Mouse (Mus musculus): ENCODE measurements around the gene Trcg1. TPM values are rescaled to one million over a fixed set of nuclear protein-coding genes. Genes with fewer than 3 reads are reported as not detected.
"Not testable (repeated sequence)": the region's sequence is repeated elsewhere in the genome, so short reads cannot be mapped to it uniquely, and the experiment has no call there.

Trcg1 gene
- not detected in 2 replicates for polyA plus RNA-seq (2015; fragmentation: Nextera tagmentation; extraction: Ambion mirVana)

DNA sequence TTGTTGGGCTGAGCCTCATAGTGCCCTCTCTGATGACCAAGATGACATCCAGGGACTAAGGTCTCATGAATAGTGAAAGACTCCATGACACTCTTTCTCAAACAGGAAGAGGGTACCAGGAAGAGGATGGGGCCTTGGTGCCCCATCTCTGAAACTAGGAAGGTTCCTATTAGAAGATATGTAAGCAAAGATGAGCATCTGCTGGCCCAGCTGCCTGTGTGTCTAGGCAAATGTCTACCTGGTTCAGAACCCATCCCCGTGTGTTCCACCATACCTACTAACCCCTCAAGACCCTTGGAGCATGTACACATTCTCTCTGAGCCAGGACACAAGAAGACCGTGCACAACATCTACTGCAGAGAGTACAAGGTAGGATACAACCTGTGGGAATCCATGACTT, at the start of gene Trcg1:
Gene Trcg1 (plus strand): TSS at position 301 of the 400 bp plus-strand sequence.
- no peak for ATAC-seq
- WGBS: 81% methylated on average over 2 of the region's 2 CpGs

DNA sequence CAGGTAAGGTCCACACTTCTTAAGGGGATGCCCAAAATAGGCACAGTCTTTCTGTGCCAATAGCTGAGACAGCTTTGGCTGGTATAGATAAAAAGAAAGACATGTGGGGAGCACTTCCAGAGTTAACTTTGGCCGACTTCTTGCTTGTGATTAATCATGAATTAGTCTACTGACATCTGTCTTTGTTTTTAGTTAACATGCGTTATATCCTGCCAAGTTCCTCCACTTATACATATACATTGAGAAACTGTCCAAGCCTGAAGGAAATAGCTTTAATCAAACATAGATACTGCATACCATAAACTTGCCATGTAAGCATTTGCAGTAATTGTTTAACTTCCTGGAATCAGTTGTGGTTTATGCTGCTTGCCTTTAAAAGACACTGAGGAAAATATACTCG, 39.6 kb upstream of the Trcg1 start:
- H3K4me1 ChIP-seq (replicated peaks; ENCODE audit: control insufficient read depth, insufficient read depth, low read length): no peaks in the 10 kb centered on the region
- WGBS: 66% methylated on average over 3 of the region's 3 CpGs
- H3K36me3 ChIP-seq (ENCODE audit: control insufficient read depth, insufficient read depth): no peaks in the 10 kb centered on the region
- ATAC-seq: no peak
- H3K27me3 ChIP-seq (replicated peaks; ENCODE audit: control insufficient read depth, insufficient read depth, low read length): no peaks in the 10 kb centered on the region
- no peak overlapping the region for H3K27ac ChIP-seq (ENCODE audit: low read length)
- no peak overlapping the region for H3K4me3 ChIP-seq (replicated peaks; ENCODE audit: low read length)
- no peak overlapping the region for H3K9ac ChIP-seq (replicated peaks; ENCODE audit: low read depth, low read length)
- no peaks in the 10 kb centered on the region for H3K9me3 ChIP-seq (ENCODE audit: control insufficient read depth, low read length)
- no peak overlapping the region for H3K4me2 ChIP-seq (ENCODE audit: low read length)

More for the DNA sequence above, at the start of gene Trcg1:
- Histone ChIP-seq H3K36me3 (ENCODE audit: control insufficient read depth, insufficient read depth) (no peaks in the 10 kb centered on the region), H3K27me3 (replicated peaks; ENCODE audit: control insufficient read depth, insufficient read depth, low read length) (no peaks in the 10 kb centered on the region), H3K9me3 (ENCODE audit: control insufficient read depth, low read length) (no peaks in the 10 kb centered on the region), H3K4me2 (ENCODE audit: low read length) (no peak within 1 kb of the TSS), H3K4me1 (replicated peaks; ENCODE audit: control insufficient read depth, insufficient read depth, low read length) (no peaks in the 10 kb centered on the region), H3K27ac (ENCODE audit: low read length) (no peak within 1 kb of the TSS), H3K9ac (replicated peaks; ENCODE audit: low read depth, low read length) (no peak within 1 kb of the TSS), H3K4me3 (replicated peaks; ENCODE audit: low read length) (no peak within 1 kb of the TSS)

DNA sequence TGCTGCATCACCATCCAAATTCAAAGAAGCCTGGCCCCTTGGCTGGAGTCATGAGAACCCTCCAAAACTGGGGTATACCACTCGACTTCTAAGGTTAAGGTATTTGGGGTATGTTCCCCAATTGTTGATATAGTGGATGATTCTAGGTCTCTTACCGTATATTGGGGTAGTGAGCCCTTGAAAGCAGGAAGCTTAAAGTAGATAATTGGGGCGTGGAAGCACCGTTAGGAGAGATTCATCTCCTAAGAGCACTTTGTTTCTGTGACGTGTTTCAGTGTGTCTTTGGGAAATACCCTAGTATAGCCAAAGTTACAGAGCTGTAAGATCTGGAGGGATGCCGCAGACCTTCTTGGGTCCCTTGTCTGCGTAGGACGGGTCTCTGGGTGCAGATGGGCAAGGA, 38.9 kb upstream of the Trcg1 start:
- Histone ChIP-seq H3K4me2 (ENCODE audit: low read length) (no peak overlapping the region), H3K9ac (replicated peaks; ENCODE audit: low read depth, low read length) (no peak overlapping the region), H3K27ac (ENCODE audit: low read length) (no peak overlapping the region), H3K36me3 (ENCODE audit: control insufficient read depth, insufficient read depth) (no peaks in the 10 kb centered on the region), H3K27me3 (replicated peaks; ENCODE audit: control insufficient read depth, insufficient read depth, low read length) (no peaks in the 10 kb centered on the region), H3K4me3 (replicated peaks; ENCODE audit: low read length) (no peak overlapping the region), H3K9me3 (ENCODE audit: control insufficient read depth, low read length) (no peaks in the 10 kb centered on the region), H3K4me1 (replicated peaks; ENCODE audit: control insufficient read depth, insufficient read depth, low read length) (no peaks in the 10 kb centered on the region)
- ATAC-seq: no peak
- 73% methylated on average over 8 of the region's 8 CpGs for WGBS

DNA sequence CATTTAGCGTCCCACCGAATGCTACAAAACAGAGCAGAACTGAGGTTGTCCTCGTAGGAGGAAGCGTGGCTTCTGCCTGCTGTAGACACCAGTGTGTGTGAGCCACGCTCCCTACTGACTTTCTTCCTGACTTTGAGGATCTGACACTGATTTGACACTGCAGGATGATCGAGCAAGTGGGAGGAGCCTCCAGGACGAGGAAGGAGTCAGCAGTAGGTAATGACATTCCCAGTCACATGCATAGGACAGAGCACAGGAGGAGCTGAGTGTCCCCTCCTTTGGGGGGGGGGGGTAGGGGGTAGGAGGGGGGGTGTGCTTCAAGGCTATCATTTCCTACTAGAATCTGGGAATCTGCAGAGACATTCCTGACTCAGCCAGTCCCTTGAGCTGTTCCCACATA, 33.4 kb upstream of the Trcg1 start:
- Histone ChIP-seq H3K36me3 (ENCODE audit: control insufficient read depth, insufficient read depth) (no peaks in the 10 kb centered on the region), H3K4me2 (ENCODE audit: low read length) (no peak overlapping the region), H3K27me3 (replicated peaks; ENCODE audit: control insufficient read depth, insufficient read depth, low read length) (no peaks in the 10 kb centered on the region), H3K27ac (ENCODE audit: low read length) (no peak overlapping the region), H3K4me3 (replicated peaks; ENCODE audit: low read length) (no peak overlapping the region), H3K4me1 (replicated peaks; ENCODE audit: control insufficient read depth, insufficient read depth, low read length) (no peaks in the 10 kb centered on the region), H3K9ac (replicated peaks; ENCODE audit: low read depth, low read length) (no peak overlapping the region), H3K9me3 (ENCODE audit: control insufficient read depth, low read length) (no peaks in the 10 kb centered on the region)
- ATAC-seq: no peak
- WGBS: 74% methylated on average over 7 of the region's 7 CpGs

DNA sequence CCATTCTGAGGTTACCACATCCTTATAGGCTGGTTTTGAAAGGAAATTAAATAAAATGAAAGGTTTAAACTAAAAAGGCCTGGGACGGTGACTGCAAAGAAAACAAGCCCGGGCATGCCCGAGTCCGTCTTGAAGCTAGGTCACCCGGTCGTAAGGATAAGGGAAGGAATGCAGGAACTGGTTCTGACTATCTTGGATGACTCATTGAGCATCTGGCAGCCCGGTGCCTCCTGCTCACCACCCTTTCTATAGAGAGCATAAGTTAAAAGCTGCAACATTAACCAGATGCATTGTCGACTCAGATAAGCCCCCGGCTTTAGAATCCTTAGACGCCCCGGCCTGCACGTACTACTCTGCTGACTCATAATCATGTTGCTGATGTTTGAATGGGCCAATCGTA, 32.8 kb upstream of the Trcg1 start:
- ATAC-seq: not testable (repeated sequence)

DNA sequence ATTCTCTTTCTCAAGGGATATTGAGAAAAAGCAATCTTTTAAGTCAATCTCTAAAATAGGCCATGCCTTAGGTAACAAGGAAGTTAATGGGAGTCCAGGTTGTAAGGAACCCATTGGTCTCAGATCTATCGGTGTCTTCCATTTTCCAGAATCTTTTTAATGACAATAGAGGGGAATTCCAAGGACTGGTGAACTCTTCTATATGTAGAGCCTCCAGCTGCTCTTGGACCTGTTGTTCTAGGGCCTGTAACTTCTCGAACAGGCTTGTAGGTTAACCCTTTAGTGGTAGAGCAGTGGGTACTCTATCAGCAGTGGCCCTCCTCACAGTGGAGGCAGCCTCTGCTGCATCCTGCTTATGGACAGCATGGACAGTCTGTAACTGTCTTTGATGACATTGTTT, 29.5 kb upstream of the Trcg1 start:
- Histone ChIP-seq H3K36me3 (ENCODE audit: control insufficient read depth, insufficient read depth) (no peaks in the 10 kb centered on the region), H3K4me3 (replicated peaks; ENCODE audit: low read length) (no peak overlapping the region), H3K27me3 (replicated peaks; ENCODE audit: control insufficient read depth, insufficient read depth, low read length) (no peaks in the 10 kb centered on the region), H3K4me2 (ENCODE audit: low read length) (no peak overlapping the region), H3K9ac (replicated peaks; ENCODE audit: low read depth, low read length) (no peak overlapping the region), H3K27ac (ENCODE audit: low read length) (no peak overlapping the region), H3K4me1 (replicated peaks; ENCODE audit: control insufficient read depth, insufficient read depth, low read length) (no peaks in the 10 kb centered on the region), H3K9me3 (ENCODE audit: control insufficient read depth, low read length) (no peaks in the 10 kb centered on the region)
- no peak for ATAC-seq
- 75% methylated on average over 2 of the region's 2 CpGs for WGBS

More for the DNA sequence above, 32.8 kb upstream of the Trcg1 start:
- H3K27me3 ChIP-seq (replicated peaks; ENCODE audit: control insufficient read depth, insufficient read depth, low read length); H3K36me3 ChIP-seq (ENCODE audit: control insufficient read depth, insufficient read depth); H3K27ac ChIP-seq (ENCODE audit: low read length); H3K9me3 ChIP-seq (ENCODE audit: control insufficient read depth, low read length); H3K9ac ChIP-seq (replicated peaks; ENCODE audit: low read depth, low read length); H3K4me3 ChIP-seq (replicated peaks; ENCODE audit: low read length); H3K4me1 ChIP-seq (replicated peaks; ENCODE audit: control insufficient read depth, insufficient read depth, low read length); H3K4me2 ChIP-seq (ENCODE audit: low read length): not testable (repeated sequence)
- WGBS: 92% methylated on average over 13 of the region's 13 CpGs

DNA sequence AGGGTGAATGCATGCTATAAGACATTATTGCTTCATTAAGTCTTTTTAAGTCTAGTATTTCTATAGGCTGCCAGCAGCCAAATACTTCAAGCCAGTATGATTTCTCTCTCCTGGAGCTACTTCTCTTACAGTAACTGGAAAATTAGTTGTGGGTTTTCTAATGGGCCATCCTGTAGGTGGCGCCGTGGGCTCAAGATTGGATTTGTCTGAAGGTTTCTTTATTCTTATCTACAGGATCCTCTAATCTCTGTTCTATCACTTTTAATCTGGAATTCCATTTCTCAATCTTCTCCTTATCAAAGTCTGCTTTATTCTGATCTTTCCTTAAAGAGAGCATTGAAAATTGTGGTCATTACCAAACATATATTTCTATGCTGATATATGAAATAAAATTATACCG, 27.0 kb upstream of the Trcg1 start:
- no peaks in the 10 kb centered on the region for H3K36me3 ChIP-seq (ENCODE audit: control insufficient read depth, insufficient read depth)
- no peak overlapping the region for H3K4me2 ChIP-seq (ENCODE audit: low read length)
- WGBS: 33% methylated on average over 3 of the region's 3 CpGs
- no peak overlapping the region for H3K4me3 ChIP-seq (replicated peaks; ENCODE audit: low read length)
- no peaks in the 10 kb centered on the region for H3K27me3 ChIP-seq (replicated peaks; ENCODE audit: control insufficient read depth, insufficient read depth, low read length)
- no peak for ATAC-seq
- H3K27ac ChIP-seq (ENCODE audit: low read length): no peak overlapping the region
- no peaks in the 10 kb centered on the region for H3K9me3 ChIP-seq (ENCODE audit: control insufficient read depth, low read length)
- no peak overlapping the region for H3K9ac ChIP-seq (replicated peaks; ENCODE audit: low read depth, low read length)
- H3K4me1 ChIP-seq (replicated peaks; ENCODE audit: control insufficient read depth, insufficient read depth, low read length): no peaks in the 10 kb centered on the region

DNA sequence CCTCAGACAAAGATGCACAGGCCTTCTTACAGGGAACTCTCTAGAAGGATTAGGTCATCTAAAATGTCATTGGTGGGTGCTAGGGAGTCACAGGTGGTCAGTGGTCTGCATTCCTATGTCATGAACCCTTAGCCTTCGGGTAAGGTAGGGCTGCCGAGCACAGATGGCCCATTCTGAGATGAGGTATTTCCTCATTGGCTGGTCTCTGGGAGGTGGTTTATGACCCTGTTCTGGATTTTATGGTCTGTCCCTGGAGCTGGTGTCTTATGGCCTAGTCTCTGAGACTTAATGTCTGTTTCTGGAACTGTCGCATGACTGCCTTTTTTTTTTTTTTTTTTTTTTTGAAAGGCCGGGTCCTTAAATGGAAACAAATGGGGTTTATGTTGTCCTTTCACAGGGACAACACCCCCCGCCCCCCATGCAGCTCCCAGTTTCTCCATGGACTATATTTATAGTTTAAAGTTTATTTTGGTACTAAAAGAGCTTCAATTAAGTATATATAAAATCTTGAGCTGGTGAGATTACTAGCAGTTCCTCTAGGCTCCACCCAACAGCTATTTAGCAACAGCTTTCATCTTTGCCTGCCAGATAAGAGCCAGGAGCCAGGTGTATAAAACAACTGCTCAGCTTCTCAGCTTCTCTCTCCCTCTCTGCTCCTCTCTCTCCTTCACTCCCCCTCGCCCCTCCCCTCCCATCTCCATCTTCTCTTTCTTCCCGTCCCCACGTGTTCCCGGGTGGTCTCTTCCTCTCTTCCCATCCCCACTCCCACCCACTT, 23.7 kb upstream of the Trcg1 start:
- H3K27me3 ChIP-seq (replicated peaks; ENCODE audit: control insufficient read depth, insufficient read depth, low read length): no peaks in the 10 kb centered on the region
- no peak overlapping the region for H3K4me2 ChIP-seq (ENCODE audit: low read length)
- no peak for ATAC-seq
- H3K4me1 ChIP-seq (replicated peaks; ENCODE audit: control insufficient read depth, insufficient read depth, low read length): no peaks in the 10 kb centered on the region
- H3K4me3 ChIP-seq (replicated peaks; ENCODE audit: low read length): no peak overlapping the region
- H3K36me3 ChIP-seq (ENCODE audit: control insufficient read depth, insufficient read depth): no peaks in the 10 kb centered on the region
- 80% methylated on average over 9 of the region's 9 CpGs for WGBS
- H3K9ac ChIP-seq (replicated peaks; ENCODE audit: low read depth, low read length): no peak overlapping the region
- H3K9me3 ChIP-seq (ENCODE audit: control insufficient read depth, low read length): no peaks in the 10 kb centered on the region
- no peak overlapping the region for H3K27ac ChIP-seq (ENCODE audit: low read length)

DNA sequence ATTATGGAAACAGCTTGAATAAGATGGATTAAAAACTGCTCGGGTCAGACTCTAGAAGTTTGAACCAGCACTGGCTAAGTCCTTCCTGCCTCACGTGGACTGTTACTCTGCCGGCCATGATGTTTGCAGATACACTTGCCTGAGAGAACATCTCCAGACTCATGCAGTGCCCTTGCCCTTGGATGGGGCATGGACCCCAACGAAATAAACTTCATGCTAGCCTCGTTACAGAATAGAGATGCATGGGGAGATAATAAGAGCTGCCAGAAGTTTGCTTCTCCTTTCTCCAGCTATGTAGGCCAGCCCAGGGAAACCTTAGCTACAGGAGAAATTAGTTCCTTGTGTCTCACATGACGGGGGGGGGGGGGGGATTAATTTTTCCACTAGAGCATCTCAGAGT, 21.9 kb upstream of the Trcg1 start:
- no peaks in the 10 kb centered on the region for H3K4me1 ChIP-seq (replicated peaks; ENCODE audit: control insufficient read depth, insufficient read depth, low read length)
- no peak overlapping the region for H3K9ac ChIP-seq (replicated peaks; ENCODE audit: low read depth, low read length)
- no peak overlapping the region for H3K4me2 ChIP-seq (ENCODE audit: low read length)
- no peak for ATAC-seq
- no peak overlapping the region for H3K4me3 ChIP-seq (replicated peaks; ENCODE audit: low read length)
- H3K36me3 ChIP-seq (ENCODE audit: control insufficient read depth, insufficient read depth): no peaks in the 10 kb centered on the region
- no peaks in the 10 kb centered on the region for H3K9me3 ChIP-seq (ENCODE audit: control insufficient read depth, low read length)
- H3K27ac ChIP-seq (ENCODE audit: low read length): no peak overlapping the region
- H3K27me3 ChIP-seq (replicated peaks; ENCODE audit: control insufficient read depth, insufficient read depth, low read length): no peaks in the 10 kb centered on the region
- WGBS: 75% methylated on average over 6 of the region's 6 CpGs

DNA sequence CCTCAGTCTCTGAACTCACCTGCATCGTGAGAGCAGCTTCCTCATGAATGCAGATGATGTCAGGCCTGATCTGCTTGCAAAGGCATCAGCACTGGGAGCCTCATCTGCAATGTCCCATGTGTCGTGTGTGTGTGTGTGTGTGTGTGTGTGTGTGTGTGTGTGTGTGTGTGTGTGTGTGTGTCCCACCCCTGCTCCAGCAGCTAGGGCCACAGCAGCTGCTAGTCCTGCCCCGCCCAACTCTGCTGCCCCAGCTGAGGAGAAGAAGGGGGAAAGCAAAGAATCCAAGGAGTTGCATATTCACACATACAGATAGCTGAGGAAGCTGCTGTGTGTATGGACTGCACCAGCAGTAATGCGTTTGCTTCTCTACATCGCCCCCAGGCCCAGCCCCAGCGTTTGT, 19.1 kb upstream of the Trcg1 start:
- no peak overlapping the region for H3K9ac ChIP-seq (replicated peaks; ENCODE audit: low read depth, low read length)
- ATAC-seq: no peak

More for the DNA sequence above, 19.1 kb upstream of the Trcg1 start:
- no peaks in the 10 kb centered on the region for H3K9me3 ChIP-seq (ENCODE audit: control insufficient read depth, low read length)
- H3K4me3 ChIP-seq (replicated peaks; ENCODE audit: low read length): no peak overlapping the region
- no peak overlapping the region for H3K4me2 ChIP-seq (ENCODE audit: low read length)
- H3K36me3 ChIP-seq (ENCODE audit: control insufficient read depth, insufficient read depth): no peaks in the 10 kb centered on the region
- WGBS: 86% methylated on average over 6 of the region's 6 CpGs
- no peaks in the 10 kb centered on the region for H3K27me3 ChIP-seq (replicated peaks; ENCODE audit: control insufficient read depth, insufficient read depth, low read length)
- no peaks in the 10 kb centered on the region for H3K4me1 ChIP-seq (replicated peaks; ENCODE audit: control insufficient read depth, insufficient read depth, low read length)
- H3K27ac ChIP-seq (ENCODE audit: low read length): no peak overlapping the region
